In the genomic region with DNA sequence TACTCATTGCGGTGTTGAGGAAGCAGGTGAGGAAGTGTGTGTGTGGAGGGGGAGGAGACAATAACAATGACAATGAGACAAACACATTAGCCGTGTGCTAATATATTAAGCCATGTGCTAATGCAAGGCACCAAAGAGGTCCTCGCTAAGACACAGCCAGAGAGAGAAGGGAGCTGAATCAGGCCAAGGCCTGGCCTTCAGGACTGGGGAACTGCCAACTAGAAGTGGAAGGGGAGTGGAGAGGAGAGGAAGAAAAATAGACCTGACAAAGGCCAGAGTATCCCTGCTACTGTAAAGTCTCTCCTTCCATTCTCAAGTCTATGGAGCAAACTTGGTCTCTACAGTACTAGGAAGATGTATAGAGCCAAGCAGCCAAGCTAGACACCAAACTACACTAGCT, we compare ENCODE assay signal across 8 mouse cellular contexts. TPM values are rescaled to one million over a fixed set of nuclear protein-coding genes. Genes with fewer than 3 reads are reported as not detected.
A peak's percentile ranks its signal among the peaks of the same experiment; 100 is the strongest.
DNase-seq lines count a peak whose midpoint lies in the region; ATAC-seq and TF ChIP-seq lines count a peak whose summit lies in the region.

No protein-coding gene starts in this region.

- DNase-seq in lung, postnatal 36 days, result no peak
- no peak for DNase-seq in left cerebral cortex, postnatal 36 days (ENCODE audit: low spot score in 2 of 2)
- DNase-seq in layer of hippocampus, adult 11-12 months (ENCODE audit: low spot score), result no peak

- H3K27me3 ChIP-seq in lung, embryonic 16.5 days (ENCODE audit: control insufficient read depth, insufficient read depth, low read depth, low read length), result no peaks in the 10 kb centered on the region
- no peaks in the 10 kb centered on the region for H3K27me3 ChIP-seq in limb, embryonic 12.5 days
- H3K27me3 ChIP-seq in stomach, embryonic 15.5 days (replicated peaks), result no peaks in the 10 kb centered on the region

- 81% methylated on average over 3 of the region's 3 CpGs for WGBS in lung, embryonic 16.5 days
- WGBS in limb, embryonic 12.5 days, result 87% methylated on average over 3 of the region's 3 CpGs
- 62% methylated on average over 3 of the region's 3 CpGs for WGBS in stomach, embryonic 15.5 days

- no peaks in the 10 kb centered on the region for H3K9me3 ChIP-seq in lung, embryonic 16.5 days (ENCODE audit: control insufficient read depth, low read length)
- no peaks in the 10 kb centered on the region for H3K9me3 ChIP-seq in limb, embryonic 12.5 days
- no peaks in the 10 kb centered on the region for H3K9me3 ChIP-seq in stomach, embryonic 15.5 days

- TF ChIP-seq POLR2A in embryonic fibroblast, embryonic 13.5 days (IDR thresholded peaks at IDR 0.05; ENCODE audit: low read depth, low read length), result no peak

- no peak overlapping the region for H3K27ac ChIP-seq in lung, embryonic 16.5 days (ENCODE audit: low read length)
- H3K27ac ChIP-seq in embryonic fibroblast, embryonic 13.5 days (ENCODE audit: insufficient read depth, low read length), result no peak overlapping the region
- H3K27ac ChIP-seq in limb, embryonic 12.5 days, result no peak overlapping the region
- H3K27ac ChIP-seq in stomach, embryonic 15.5 days, result no peak overlapping the region

- H3K36me3 ChIP-seq in lung, embryonic 16.5 days (ENCODE audit: control insufficient read depth, insufficient read depth, low read length), result peaks cover 12% of the 10 kb centered on the region
- peaks cover 36% of the 10 kb centered on the region for H3K36me3 ChIP-seq in limb, embryonic 12.5 days
- H3K36me3 ChIP-seq in stomach, embryonic 15.5 days, result 0 out of 2 replicates have a peak, but pooled peaks cover 12% of the 10 kb centered on the region

- peak overlapping the region; percentile 89 for H3K4me3 ChIP-seq in lung, embryonic 16.5 days (ENCODE audit: low read length)
- H3K4me3 ChIP-seq in embryonic fibroblast, embryonic 13.5 days (ENCODE audit: insufficient read depth, low read length), result peak overlapping the region; percentile 70
- peak overlapping the region; percentile 89 for H3K4me3 ChIP-seq in limb, embryonic 12.5 days (replicated peaks)
- H3K4me3 ChIP-seq in stomach, embryonic 15.5 days (replicated peaks), result peak overlapping the region; percentile 98

- intact Hi-C loops in left cerebral cortex, postnatal 36 days (cut with DNase I), result no loop called here

- peak overlapping the region; percentile 94 for H3K9ac ChIP-seq in lung, embryonic 16.5 days (ENCODE audit: low read length)
- peak overlapping the region; percentile 84 for H3K9ac ChIP-seq in limb, embryonic 12.5 days (replicated peaks)
- peak overlapping the region; percentile 90 for H3K9ac ChIP-seq in stomach, embryonic 15.5 days

- TF ChIP-seq CTCF in embryonic fibroblast, embryonic 13.5 days (IDR thresholded peaks at IDR 0.05; ENCODE audit: borderline replicate concordance, insufficient read depth, low read length), result no peak

- H3K4me1 ChIP-seq in lung, embryonic 16.5 days (replicated peaks; ENCODE audit: control insufficient read depth, insufficient read depth, low read length), result peaks cover 11% of the 10 kb centered on the region
- peaks cover 12% of the 10 kb centered on the region; the same call in 1 of the 2 replicates for H3K4me1 ChIP-seq in embryonic fibroblast, embryonic 13.5 days (ENCODE audit: control insufficient read depth, insufficient read depth, low read length)
- H3K4me1 ChIP-seq in limb, embryonic 12.5 days (replicated peaks), result peaks cover 9% of the 10 kb centered on the region
- H3K4me1 ChIP-seq in stomach, embryonic 15.5 days, result peaks cover 16% of the 10 kb centered on the region

- no peak for ATAC-seq in lung, embryonic 16.5 days (ENCODE audit: low read depth)
- no peak for ATAC-seq in limb, embryonic 12.5 days (ENCODE audit: insufficient number of reproducible peaks, insufficient read depth, low FRiP score, low TSS enrichment, low read depth)
- no peak for ATAC-seq in stomach, embryonic 15.5 days (ENCODE audit: insufficient read depth, low FRiP score, low read depth)
- no peak for ATAC-seq in megakaryocyte-erythroid progenitor cell, adult 5-6 weeks (replicated peaks; ENCODE audit: low FRiP score, low TSS enrichment, poor library complexity, severe bottlenecking)

- peak overlapping the region; percentile 65 for H3K4me2 ChIP-seq in lung, embryonic 16.5 days (ENCODE audit: low read depth, low read length)
- peak overlapping the region; percentile 70 for H3K4me2 ChIP-seq in limb, embryonic 12.5 days
- H3K4me2 ChIP-seq in stomach, embryonic 15.5 days, result peak overlapping the region; percentile 67

RNA-seq across cellular contexts. Expression of gene Mfn2, which starts 0.9 kb away (rescaled TPM):
- polyA plus RNA-seq in lung, embryonic 16.5 days (2015; fragmentation: Nextera tagmentation; extraction: Ambion mirVana), result 34.6 and 36.6 TPM in 2 replicates
- 55.3 and 60.2 TPM in 2 replicates for polyA plus RNA-seq in embryonic fibroblast, embryonic 13.5 days (2011; ENCODE audit: insufficient read length, low read depth, missing spikeins)
- 32.3 and 32.5 TPM in 2 replicates for polyA plus RNA-seq in limb, embryonic 12.5 days (2016; fragmentation: Nextera tagmentation; extraction: Ambion mirVana)
- polyA plus RNA-seq in stomach, embryonic 15.5 days (2015; fragmentation: Nextera tagmentation; extraction: Ambion mirVana), result 32.1 and 37.8 TPM in 2 replicates
- 100 to 1,000 TPM; 181 to 206 TPM for total RNA-seq in left cerebral cortex, postnatal 36 days (2021)
- 26.1 and 28.1 TPM in 2 replicates for total RNA-seq in megakaryocyte-erythroid progenitor cell, adult 5-6 weeks (2014; fragmentation: Nextera tagmentation)
- 22.2 and 32.1 TPM in 2 replicates for total RNA-seq in megakaryocyte-erythroid progenitor cell, adult 5-6 weeks (2017)

RNA-seq across cellular contexts. Expression of gene Plod1, which starts 33.0 kb away (rescaled TPM):
- polyA plus RNA-seq in lung, embryonic 16.5 days (2015; fragmentation: Nextera tagmentation; extraction: Ambion mirVana), result 50.8 and 51.4 TPM in 2 replicates
- polyA plus RNA-seq in embryonic fibroblast, embryonic 13.5 days (2011; ENCODE audit: insufficient read length, low read depth, missing spikeins), result 53.3 and 64.4 TPM in 2 replicates
- polyA plus RNA-seq in limb, embryonic 12.5 days (2016; fragmentation: Nextera tagmentation; extraction: Ambion mirVana), result 51.2 and 56.3 TPM in 2 replicates
- polyA plus RNA-seq in stomach, embryonic 15.5 days (2015; fragmentation: Nextera tagmentation; extraction: Ambion mirVana), result 43.7 and 47.9 TPM in 2 replicates
- total RNA-seq in left cerebral cortex, postnatal 36 days (2021), result 10 to 100 TPM; 15.7 to 16.5 TPM
- 1.3 and 5.4 TPM in 2 replicates for total RNA-seq in megakaryocyte-erythroid progenitor cell, adult 5-6 weeks (2014; fragmentation: Nextera tagmentation)
- 1.8 and 2.9 TPM in 2 replicates for total RNA-seq in megakaryocyte-erythroid progenitor cell, adult 5-6 weeks (2017)

RNA-seq across cellular contexts. Expression of gene Fv1, which starts 34.8 kb away (rescaled TPM):
- 7.3 and 9.5 TPM in 2 replicates for polyA plus RNA-seq in lung, embryonic 16.5 days (2015; fragmentation: Nextera tagmentation; extraction: Ambion mirVana)
- 4.7 and 6.4 TPM in 2 replicates for polyA plus RNA-seq in embryonic fibroblast, embryonic 13.5 days (2011; ENCODE audit: insufficient read length, low read depth, missing spikeins)
- polyA plus RNA-seq in limb, embryonic 12.5 days (2016; fragmentation: Nextera tagmentation; extraction: Ambion mirVana), result 14.1 and 14.8 TPM in 2 replicates
- polyA plus RNA-seq in stomach, embryonic 15.5 days (2015; fragmentation: Nextera tagmentation; extraction: Ambion mirVana), result 8.8 and 9.8 TPM in 2 replicates
- total RNA-seq in left cerebral cortex, postnatal 36 days (2021), result 1 to 10 TPM; 8.7 to 9.5 TPM
- 6.2 and 12.6 TPM in 2 replicates for total RNA-seq in megakaryocyte-erythroid progenitor cell, adult 5-6 weeks (2014; fragmentation: Nextera tagmentation)
- total RNA-seq in megakaryocyte-erythroid progenitor cell, adult 5-6 weeks (2017), result 10.4 and 21.7 TPM in 2 replicates

RNA-seq across cellular contexts. Expression of gene Miip, which starts 35.0 kb away (rescaled TPM):
- polyA plus RNA-seq in lung, embryonic 16.5 days (2015; fragmentation: Nextera tagmentation; extraction: Ambion mirVana), result 47.0 and 48.2 TPM in 2 replicates
- polyA plus RNA-seq in embryonic fibroblast, embryonic 13.5 days (2011; ENCODE audit: insufficient read length, low read depth, missing spikeins), result 19.7 and 26.8 TPM in 2 replicates
- 48.4 and 49.1 TPM in 2 replicates for polyA plus RNA-seq in limb, embryonic 12.5 days (2016; fragmentation: Nextera tagmentation; extraction: Ambion mirVana)
- 34.6 and 37.6 TPM in 2 replicates for polyA plus RNA-seq in stomach, embryonic 15.5 days (2015; fragmentation: Nextera tagmentation; extraction: Ambion mirVana)
- total RNA-seq in left cerebral cortex, postnatal 36 days (2021), result 10 to 100 TPM; 12.8 to 22.4 TPM
- 48.9 and 75.8 TPM in 2 replicates for total RNA-seq in megakaryocyte-erythroid progenitor cell, adult 5-6 weeks (2014; fragmentation: Nextera tagmentation)
- total RNA-seq in megakaryocyte-erythroid progenitor cell, adult 5-6 weeks (2017), result 30.4 and 36.7 TPM in 2 replicates

RNA-seq across cellular contexts. Expression of gene 2510039O18Rik, which starts 37.1 kb away (rescaled TPM):
- 9.2 and 11.7 TPM in 2 replicates for polyA plus RNA-seq in lung, embryonic 16.5 days (2015; fragmentation: Nextera tagmentation; extraction: Ambion mirVana)
- 33.0 and 36.8 TPM in 2 replicates for polyA plus RNA-seq in embryonic fibroblast, embryonic 13.5 days (2011; ENCODE audit: insufficient read length, low read depth, missing spikeins)
- 23.5 and 26.0 TPM in 2 replicates for polyA plus RNA-seq in limb, embryonic 12.5 days (2016; fragmentation: Nextera tagmentation; extraction: Ambion mirVana)
- polyA plus RNA-seq in stomach, embryonic 15.5 days (2015; fragmentation: Nextera tagmentation; extraction: Ambion mirVana), result 17.4 and 17.7 TPM in 2 replicates
- 10 to 100 TPM; 27.4 to 29.1 TPM for total RNA-seq in left cerebral cortex, postnatal 36 days (2021)
- 22.5 and 23.7 TPM in 2 replicates for total RNA-seq in megakaryocyte-erythroid progenitor cell, adult 5-6 weeks (2014; fragmentation: Nextera tagmentation)
- total RNA-seq in megakaryocyte-erythroid progenitor cell, adult 5-6 weeks (2017), result 21.4 and 27.4 TPM in 2 replicates
